Mouse (Mus musculus) sigmoid colon, adult 10 weeks (tissue): ENCODE data around the gene Ubqln5. TPM values are rescaled to one million over a fixed set of nuclear protein-coding genes. Genes with fewer than 3 reads are reported as not detected.

Experiments used
- polyA plus RNA-seq: library from polyadenylated mRNA; stranded (reverse); fragments of 350-450 nt; fragmentation: Illumina TruSeq; extraction: RNeasy Lipid Tissue Mini Kit (QIAGEN cat#74804); gene quantifications from one replicate; pipeline ENCODE4 v1.2.3, GENCODE M21; 2014; ENCODE audit warnings: low read depth, low replicate concordance

The Ubqln5 gene
- not detected for polyA plus RNA-seq

GRCm38 (mm10) chr7:104129726-104130125 is at the start of gene Ubqln5:
Gene Ubqln5, minus strand, starts transcription at chr7:104129826.

GRCm38 (mm10) chr7:104150456-104150855 is 20.8 kb upstream of the Ubqln5 start, which contains the start of gene Ubqlnl:
Gene Ubqlnl, minus strand, starts transcription at chr7:104150556.

GRCm38 (mm10) chr7:104143179-104143578 is 13.6 kb upstream of the Ubqln5 start, which contains the start of gene Ubqln3:
Gene Ubqln3, minus strand, starts transcription at chr7:104143279.

GRCm38 (mm10) chr7:104137305-104137704 is 7.7 kb upstream of the Ubqln5 start, which contains the start of gene Olfr643:
Gene Olfr643, minus strand, starts transcription at chr7:104137405.

GRCm38 (mm10) chr7:104104757-104104972 is 25.0 kb downstream of the Ubqln5 start, which contains the start of gene Olfr646:
Gene Olfr646, plus strand, starts transcription at chr7:104104873.

GRCm38 (mm10) chr7:104085365-104085764 is 44.3 kb downstream of the Ubqln5 start, which contains the start of gene Olfr645:
Gene Olfr645, minus strand, starts transcription at chr7:104085465.

Other genes with a start within 250 kb of the Ubqln5 start
- not detected for gene Olfr66, start 243.6 kb downstream of the Ubqln5 start, polyA plus RNA-seq
- gene Olfr64, start 235.3 kb downstream of the Ubqln5 start, polyA plus RNA-seq = not detected
- not detected for gene Olfr65, start 226.3 kb downstream of the Ubqln5 start, polyA plus RNA-seq
- gene Olfr631, start 201.0 kb downstream of the Ubqln5 start, polyA plus RNA-seq = not detected
- gene Olfr632, start 195.5 kb downstream of the Ubqln5 start, polyA plus RNA-seq = not detected
- not detected for gene Olfr633, start 185.4 kb downstream of the Ubqln5 start, polyA plus RNA-seq
- not detected for gene Olfr635, start 158.7 kb downstream of the Ubqln5 start, polyA plus RNA-seq
- not detected for gene Olfr638, start 131.1 kb downstream of the Ubqln5 start, polyA plus RNA-seq
- gene Olfr639, start 112.5 kb downstream of the Ubqln5 start, polyA plus RNA-seq = not detected
- not detected for gene Olfr640, start 104.3 kb downstream of the Ubqln5 start, polyA plus RNA-seq
- not detected for gene Olfr641, start 94.4 kb downstream of the Ubqln5 start, polyA plus RNA-seq
- not detected for gene Olfr642, start 77.2 kb downstream of the Ubqln5 start, polyA plus RNA-seq
- gene 4930516K23Rik, start 68.4 kb downstream of the Ubqln5 start, polyA plus RNA-seq = not detected
- not detected for gene Olfr644, start 58.0 kb downstream of the Ubqln5 start, polyA plus RNA-seq
- gene Olfr645, start 44.4 kb downstream of the Ubqln5 start, polyA plus RNA-seq = not detected
- gene Olfr646, start 25.0 kb downstream of the Ubqln5 start, polyA plus RNA-seq = not detected
- gene Olfr643, start 7.6 kb upstream of the Ubqln5 start, polyA plus RNA-seq = not detected
- gene Ubqln3, start 13.5 kb upstream of the Ubqln5 start, polyA plus RNA-seq = not detected
- gene Ubqlnl, start 20.7 kb upstream of the Ubqln5 start, polyA plus RNA-seq = not detected
- not detected for gene Olfm5, start 35.0 kb upstream of the Ubqln5 start, polyA plus RNA-seq
- gene Olfr648, start 53.6 kb upstream of the Ubqln5 start, polyA plus RNA-seq = 0.13 TPM
- gene Olfr649, start 66.2 kb upstream of the Ubqln5 start, polyA plus RNA-seq = not detected
- 30.0 TPM for gene Trim6, start 89.0 kb upstream of the Ubqln5 start, polyA plus RNA-seq
- 40.5 TPM for gene Trim34a, start 114.6 kb upstream of the Ubqln5 start, polyA plus RNA-seq
- 15.0 TPM for gene Trim5, start 158.3 kb upstream of the Ubqln5 start, polyA plus RNA-seq
- 62.6 TPM for gene Trim12a, start 185.6 kb upstream of the Ubqln5 start, polyA plus RNA-seq
- 2.4 TPM for gene Trim34b, start 199.6 kb upstream of the Ubqln5 start, polyA plus RNA-seq
- gene Trim12c, start 223.5 kb upstream of the Ubqln5 start, polyA plus RNA-seq = 70.1 TPM
- 3.2 TPM for gene Trim30b, start 240.1 kb upstream of the Ubqln5 start, polyA plus RNA-seq